Mouse (Mus musculus): Measurements from ENCODE around the gene Slc2a5. TPM values are rescaled to one million over a fixed set of nuclear protein-coding genes. Genes with fewer than 3 reads are reported as not detected.

Gene Slc2a5
- polyA plus RNA-seq, 1 experiment from 2014 or later, result 2.2 TPM

DNA sequence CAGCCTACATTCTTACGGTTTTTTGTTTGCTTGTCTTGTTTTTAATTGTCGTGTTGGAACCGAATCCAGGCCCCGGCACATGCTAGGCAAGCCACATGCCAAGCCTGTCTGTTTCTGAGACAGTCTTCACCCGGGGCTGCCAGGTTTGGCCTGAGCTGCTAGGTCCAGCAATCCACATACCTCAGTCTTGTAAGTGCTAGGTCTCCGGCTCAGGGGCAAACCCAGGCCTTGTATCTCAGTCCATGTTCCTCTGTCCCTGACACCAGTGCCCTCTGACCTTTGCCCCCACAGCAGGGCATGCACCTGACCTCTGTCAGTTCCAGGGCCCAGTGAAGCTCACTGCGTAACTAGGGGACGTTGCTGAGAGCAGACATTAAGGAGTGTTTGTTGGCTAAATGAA, 9.5 kb downstream of the Slc2a5 start:
- ATAC-seq (ENCODE audit: low FRiP score, low read depth), result no peak
- WGBS, result 54% methylated on average over 8 of the region's 8 CpGs
- 0 out of 2 replicates have a peak, but pooled peaks cover 3% of the 10 kb centered on the region for H3K4me1 ChIP-seq (replicated peaks)

DNA sequence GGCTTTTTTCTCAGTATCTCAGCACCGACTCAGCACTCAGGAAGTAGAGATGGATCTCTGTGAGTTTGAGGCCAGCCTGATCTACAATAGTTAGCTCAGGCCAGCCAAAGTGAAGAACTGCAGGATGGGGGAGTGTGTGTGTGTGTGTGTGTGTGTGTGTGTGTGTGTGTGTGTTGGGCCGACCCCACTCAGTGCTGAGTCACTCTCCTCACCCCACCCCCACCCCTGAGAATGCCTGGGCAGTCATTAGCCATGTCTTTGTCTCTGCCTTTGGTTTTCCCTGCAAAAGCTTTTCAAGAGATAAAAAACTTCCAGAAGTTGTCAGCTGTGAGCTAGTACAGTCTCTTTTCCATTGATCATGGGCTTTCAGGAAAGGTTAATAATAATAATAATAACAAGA, 11.6 kb downstream of the Slc2a5 start:
- H3K27me3 ChIP-seq, result no peaks in the 10 kb centered on the region
- ATAC-seq (ENCODE audit: low FRiP score, low read depth), result no peak
- H3K4me2 ChIP-seq, result no peak overlapping the region
- H3K27ac ChIP-seq (replicated peaks), result no peak overlapping the region
- WGBS, result 51% methylated on average over 2 of the region's 2 CpGs
- 0 out of 2 replicates have a peak, but pooled peaks cover 3% of the 10 kb centered on the region for H3K4me1 ChIP-seq (replicated peaks)
- H3K9ac ChIP-seq, result no peak overlapping the region
- H3K4me3 ChIP-seq, result no peak overlapping the region
- H3K36me3 ChIP-seq, result no peaks in the 10 kb centered on the region
- no peaks in the 10 kb centered on the region for H3K9me3 ChIP-seq

More for the DNA sequence above, 9.5 kb downstream of the Slc2a5 start:
- H3K4me3 ChIP-seq, result no peak overlapping the region
- H3K27ac ChIP-seq (replicated peaks), result no peak overlapping the region
- no peaks in the 10 kb centered on the region for H3K36me3 ChIP-seq
- H3K9ac ChIP-seq, result no peak overlapping the region
- H3K9me3 ChIP-seq, result no peaks in the 10 kb centered on the region
- H3K27me3 ChIP-seq, result no peaks in the 10 kb centered on the region
- no peak overlapping the region for H3K4me2 ChIP-seq

DNA sequence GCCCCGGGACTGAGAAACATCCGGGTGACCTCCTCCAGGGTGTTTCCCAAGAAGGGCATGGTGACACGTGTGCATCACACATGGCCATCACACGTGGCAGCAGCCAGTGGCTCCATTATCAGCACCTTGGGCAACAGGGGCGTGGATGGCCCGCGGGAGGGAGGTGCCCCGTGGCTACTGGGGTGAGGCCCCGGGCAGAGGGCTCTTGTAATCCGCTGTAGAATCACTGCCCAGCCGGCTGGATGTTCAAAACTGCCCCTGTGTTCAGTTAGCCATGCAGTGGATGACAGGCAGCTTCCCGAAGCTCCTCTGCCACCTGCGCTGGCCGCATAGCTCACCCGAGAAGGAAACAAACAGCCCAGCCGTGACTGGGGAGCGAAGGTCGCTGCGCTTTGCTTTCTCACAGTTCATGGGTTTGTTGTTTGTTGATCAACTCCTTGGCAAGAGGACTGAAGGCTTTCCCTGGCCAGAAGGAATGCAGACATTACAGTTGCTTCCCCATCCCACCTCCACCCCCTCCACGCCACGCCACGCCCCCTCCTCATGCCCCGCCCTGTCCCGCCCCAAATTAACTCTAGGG, 13.7 kb downstream of the Slc2a5 start:
- WGBS, result 34% methylated on average over 24 of the region's 24 CpGs
- ATAC-seq (ENCODE audit: low FRiP score, low read depth), result no peak
- H3K9me3 ChIP-seq, result no peaks in the 10 kb centered on the region
- H3K27ac ChIP-seq (replicated peaks), result no peak overlapping the region
- H3K9ac ChIP-seq, result no peak overlapping the region
- H3K36me3 ChIP-seq, result no peaks in the 10 kb centered on the region
- no peaks in the 10 kb centered on the region for H3K27me3 ChIP-seq
- 0 out of 2 replicates have a peak overlapping the region, but pooled peaks have one; percentile 12 for H3K4me3 ChIP-seq
- peak overlapping the region; percentile 38 for H3K4me2 ChIP-seq
- 0 out of 2 replicates have a peak, but pooled peaks cover 3% of the 10 kb centered on the region for H3K4me1 ChIP-seq (replicated peaks)

- Histone ChIP-seq H3K9ac (no peak overlapping the region), H3K4me1 (replicated peaks) (0 out of 2 replicates have a peak, but pooled peaks cover 3% of the 10 kb centered on the region), H3K4me3 (no peak overlapping the region), H3K27ac (replicated peaks) (no peak overlapping the region), H3K4me2 (no peak overlapping the region), H3K27me3 (no peaks in the 10 kb centered on the region), H3K36me3 (no peaks in the 10 kb centered on the region), H3K9me3 (no peaks in the 10 kb centered on the region)
- ATAC-seq (ENCODE audit: low FRiP score, low read depth), result no peak
- WGBS, result 88% methylated on average over 7 of the region's 7 CpGs
Observed at GRCm38 (mm10) chr4:150135254-150135653, 16.2 kb downstream of the Slc2a5 start.

GRCm38 (mm10) chr4:150136693-150137092, 17.6 kb downstream of the Slc2a5 start:
- Histone ChIP-seq H3K27me3 (no peaks in the 10 kb centered on the region), H3K36me3 (no peaks in the 10 kb centered on the region), H3K4me1 (replicated peaks) (0 out of 2 replicates have a peak, but pooled peaks cover 3% of the 10 kb centered on the region), H3K4me2 (no peak overlapping the region), H3K4me3 (no peak overlapping the region), H3K27ac (replicated peaks) (no peak overlapping the region), H3K9me3 (no peaks in the 10 kb centered on the region), H3K9ac (no peak overlapping the region)
- 7% methylated on average over 10 of the region's 10 CpGs for WGBS
- 0 out of 2 replicates have a peak, but pooled peaks have one; percentile 20 for ATAC-seq (ENCODE audit: low FRiP score, low read depth)

DNA sequence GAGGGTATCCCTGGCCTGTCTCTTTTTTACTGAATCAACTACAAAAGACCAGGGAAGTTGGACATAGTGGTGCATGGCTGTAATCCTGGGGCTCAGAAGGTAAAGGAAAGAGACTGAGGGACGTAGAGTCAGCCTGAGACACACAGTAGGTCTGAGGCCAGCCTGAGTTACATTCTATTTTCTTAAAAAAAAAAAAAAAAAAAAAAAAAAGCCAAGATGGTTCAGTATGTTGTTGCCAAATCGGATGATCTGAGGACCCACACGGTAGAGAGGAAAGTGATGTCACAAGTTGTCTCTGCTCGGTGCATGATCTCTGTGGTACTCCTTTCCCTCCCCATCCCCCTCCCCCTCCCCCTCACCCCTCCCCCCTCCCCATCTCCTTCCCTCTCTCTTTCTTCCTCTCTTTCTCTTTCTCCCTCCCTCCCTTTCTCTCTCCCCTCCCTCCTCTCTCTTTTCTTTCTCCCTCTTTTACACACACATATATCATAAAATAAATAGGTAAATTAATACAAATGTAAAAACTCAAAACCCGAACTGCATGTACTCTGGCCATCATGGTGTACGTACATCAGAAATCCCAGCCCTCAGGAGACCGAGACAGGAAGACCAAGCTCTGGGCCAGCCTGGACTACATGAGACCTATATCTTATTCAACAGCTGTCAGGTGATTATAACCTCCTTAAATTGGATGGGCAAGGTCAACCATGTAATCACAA, 18.4 kb downstream of the Slc2a5 start:
- H3K36me3 ChIP-seq, result no peaks in the 10 kb centered on the region
- H3K4me2 ChIP-seq, result peak overlapping the region; percentile 49
- no peaks in the 10 kb centered on the region for H3K27me3 ChIP-seq
- no peaks in the 10 kb centered on the region for H3K9me3 ChIP-seq
- H3K9ac ChIP-seq, result no peak overlapping the region
- WGBS, result 84% methylated on average over 7 of the region's 7 CpGs
- 0 out of 2 replicates have a peak, but pooled peaks have one; percentile 4 for ATAC-seq (ENCODE audit: low FRiP score, low read depth)
- 0 out of 2 replicates have a peak, but pooled peaks cover 3% of the 10 kb centered on the region for H3K4me1 ChIP-seq (replicated peaks)
- no peak overlapping the region for H3K4me3 ChIP-seq
- H3K27ac ChIP-seq (replicated peaks), result 0 out of 2 replicates have a peak overlapping the region, but pooled peaks have one; percentile 11

DNA sequence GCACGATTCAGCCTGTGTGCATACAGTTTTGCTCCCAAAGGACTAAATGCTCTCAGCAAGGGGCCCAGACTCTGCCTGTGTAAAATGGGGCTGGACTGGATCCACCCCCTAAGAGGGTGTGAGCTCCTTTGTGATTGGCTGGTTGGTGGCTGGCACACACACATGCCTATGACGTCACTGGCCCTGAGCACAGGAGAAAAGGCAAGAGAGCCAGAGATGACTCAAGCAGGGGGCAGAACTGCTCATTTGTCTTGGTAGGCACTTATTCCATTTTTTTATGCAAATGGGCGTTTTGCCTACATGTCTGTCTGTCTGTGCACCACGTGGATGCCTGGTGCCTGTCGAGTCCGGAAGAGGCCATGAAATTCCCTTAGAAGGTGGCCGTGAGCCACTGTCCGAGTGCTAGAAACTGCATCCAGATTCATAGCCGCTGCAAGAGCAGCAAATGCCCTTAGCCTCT, 19.0 kb downstream of the Slc2a5 start:
- 21% methylated on average over 9 of the region's 9 CpGs for WGBS
- Histone ChIP-seq H3K36me3 (no peaks in the 10 kb centered on the region), H3K27me3 (no peaks in the 10 kb centered on the region), H3K27ac (replicated peaks) (peak overlapping the region; percentile 11; the same call in 1 of the 2 replicates), H3K4me1 (replicated peaks) (no peaks in the 10 kb centered on the region), H3K9me3 (no peaks in the 10 kb centered on the region), H3K4me3 (peak overlapping the region; percentile 26), H3K9ac (no peak overlapping the region; the same call in 1 of the 2 replicates), H3K4me2 (peak overlapping the region; percentile 49)
- ATAC-seq (ENCODE audit: low FRiP score, low read depth), result peak; percentile 87

DNA sequence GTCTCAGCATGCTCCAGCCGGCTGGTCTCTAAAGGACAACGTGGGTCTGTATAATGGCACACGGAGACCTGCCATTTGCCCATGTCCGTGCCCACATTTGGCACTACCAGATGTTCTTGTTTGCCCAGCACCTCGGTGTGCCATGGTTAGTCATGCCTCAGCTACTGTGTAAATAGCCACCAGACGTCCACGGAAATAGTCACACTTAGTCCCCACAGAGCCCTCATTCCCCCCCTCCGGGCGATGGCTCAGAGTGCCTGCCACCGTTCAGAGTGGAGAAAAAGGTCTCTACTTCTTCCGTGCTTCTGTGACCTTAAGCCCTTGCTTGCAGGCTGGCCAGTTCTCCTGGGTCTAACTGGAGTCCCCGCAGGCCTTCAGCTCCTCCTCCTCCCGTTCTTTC, 20.0 kb downstream of the Slc2a5 start:
- no peaks in the 10 kb centered on the region for H3K9me3 ChIP-seq
- no peak for ATAC-seq (ENCODE audit: low FRiP score, low read depth)
- no peaks in the 10 kb centered on the region for H3K36me3 ChIP-seq
- 66% methylated on average over 13 of the region's 13 CpGs for WGBS
- H3K27ac ChIP-seq (replicated peaks), result no peak overlapping the region
- no peak overlapping the region for H3K4me3 ChIP-seq
- H3K4me2 ChIP-seq, result no peak overlapping the region
- no peak overlapping the region for H3K9ac ChIP-seq
- no peaks in the 10 kb centered on the region for H3K4me1 ChIP-seq (replicated peaks)
- H3K27me3 ChIP-seq, result no peaks in the 10 kb centered on the region

DNA sequence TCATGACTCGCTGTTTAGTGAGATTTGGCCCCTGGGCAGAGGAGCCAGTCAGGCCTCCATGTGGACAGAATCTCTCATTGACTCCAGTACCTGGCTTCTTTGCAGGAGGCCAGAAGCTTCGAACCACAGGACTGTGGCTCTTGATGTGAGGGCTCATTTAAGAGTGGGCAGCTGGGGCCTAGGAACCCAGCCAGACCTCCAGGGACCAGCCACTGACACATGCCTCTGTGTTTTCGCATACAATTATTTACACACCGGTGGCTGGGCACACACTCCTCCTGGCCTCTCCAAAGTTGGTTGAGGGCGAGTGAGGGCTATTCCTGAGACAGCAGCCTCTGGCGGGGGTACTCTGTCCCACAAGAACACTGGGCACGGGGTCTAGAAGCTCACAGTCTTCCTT, 21.3 kb downstream of the Slc2a5 start:
- no peak overlapping the region for H3K4me2 ChIP-seq
- H3K9me3 ChIP-seq, result no peaks in the 10 kb centered on the region
- no peaks in the 10 kb centered on the region for H3K27me3 ChIP-seq
- WGBS, result 63% methylated on average over 7 of the region's 7 CpGs
- H3K4me1 ChIP-seq (replicated peaks), result no peaks in the 10 kb centered on the region
- H3K36me3 ChIP-seq, result no peaks in the 10 kb centered on the region
- no peak overlapping the region for H3K27ac ChIP-seq (replicated peaks)
- H3K9ac ChIP-seq, result no peak overlapping the region
- H3K4me3 ChIP-seq, result no peak overlapping the region
- no peak for ATAC-seq (ENCODE audit: low FRiP score, low read depth)

DNA sequence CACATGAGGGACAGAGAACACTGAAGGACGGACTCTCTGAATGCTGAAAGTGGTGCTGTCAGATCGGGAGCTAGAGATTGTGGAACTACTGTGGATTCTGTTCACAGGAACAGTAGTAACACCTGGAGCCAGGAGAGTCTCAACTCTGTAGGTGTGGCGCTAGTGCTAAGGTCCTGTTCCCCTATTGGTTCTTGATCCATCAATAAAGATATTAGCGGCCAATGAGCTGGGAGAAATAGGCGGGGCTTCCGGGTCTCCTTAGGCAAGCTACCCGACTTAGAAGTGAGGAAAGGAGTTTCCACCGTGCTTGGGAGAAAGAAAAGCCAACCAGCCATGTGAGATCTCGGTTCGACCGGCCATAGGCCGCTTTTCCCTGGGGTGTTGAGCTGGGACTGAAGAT, 25.2 kb downstream of the Slc2a5 start:
- no peaks in the 10 kb centered on the region for H3K27me3 ChIP-seq
- no peak for ATAC-seq (ENCODE audit: low FRiP score, low read depth)
- H3K9ac ChIP-seq, result no peak overlapping the region
- H3K36me3 ChIP-seq, result no peaks in the 10 kb centered on the region
- H3K4me2 ChIP-seq, result no peak overlapping the region
- no peaks in the 10 kb centered on the region for H3K9me3 ChIP-seq
- no peaks in the 10 kb centered on the region for H3K4me1 ChIP-seq (replicated peaks)
- no peak overlapping the region for H3K4me3 ChIP-seq
- H3K27ac ChIP-seq (replicated peaks), result no peak overlapping the region
- 21% methylated on average over 12 of the region's 12 CpGs for WGBS

- no peak for ATAC-seq (ENCODE audit: low FRiP score, low read depth)
- Histone ChIP-seq H3K4me1 (replicated peaks) (no peaks in the 10 kb centered on the region), H3K27me3 (no peaks in the 10 kb centered on the region)
Observed at GRCm38 (mm10) chr4:150146286-150146685, 27.2 kb downstream of the Slc2a5 start.

DNA sequence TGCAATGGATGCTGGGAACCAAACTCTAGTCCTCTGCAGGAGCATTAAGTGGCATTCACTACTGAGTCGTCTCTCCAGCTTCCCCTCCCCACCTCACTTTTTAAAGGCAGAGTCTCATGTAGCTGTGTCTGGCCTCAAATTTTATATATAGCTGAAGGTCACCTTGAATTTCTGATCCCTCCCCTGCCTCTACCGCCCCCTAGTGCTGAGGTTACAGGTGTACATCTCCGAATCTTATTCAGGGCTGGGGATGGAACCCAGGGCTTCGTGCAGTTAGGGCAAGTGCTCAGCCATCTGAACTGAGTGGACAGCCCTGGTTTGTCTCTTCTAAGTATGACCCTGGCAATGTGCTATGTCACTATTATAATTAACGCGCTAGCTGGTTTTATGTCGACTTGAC, 32.0 kb downstream of the Slc2a5 start:
- no peak overlapping the region for H3K9ac ChIP-seq
- no peaks in the 10 kb centered on the region for H3K36me3 ChIP-seq
- WGBS, result 81% methylated on average over 7 of the region's 7 CpGs
- no peak overlapping the region for H3K4me2 ChIP-seq
- no peak overlapping the region for H3K4me3 ChIP-seq
- H3K27me3 ChIP-seq, result no peaks in the 10 kb centered on the region
- no peak overlapping the region for H3K27ac ChIP-seq (replicated peaks)
- H3K4me1 ChIP-seq (replicated peaks), result no peaks in the 10 kb centered on the region
- no peaks in the 10 kb centered on the region for H3K9me3 ChIP-seq
- no peak for ATAC-seq (ENCODE audit: low FRiP score, low read depth)

More at GRCm38 (mm10) chr4:150146286-150146685, 27.2 kb downstream of the Slc2a5 start:
- Histone ChIP-seq H3K9ac (no peak overlapping the region), H3K36me3 (no peaks in the 10 kb centered on the region), H3K4me2 (no peak overlapping the region), H3K9me3 (no peaks in the 10 kb centered on the region), H3K4me3 (no peak overlapping the region), H3K27ac (replicated peaks) (no peak overlapping the region)
- WGBS, result 86% methylated on average over 4 of the region's 4 CpGs
